Mouse (Mus musculus): Measurements from ENCODE around the gene Ppp1cc.
A peak's percentile ranks its signal among the peaks of the same experiment; 100 is the strongest.
"Not testable (repeated sequence)": the region's sequence is repeated elsewhere in the genome, so short reads cannot be mapped to it uniquely, and the experiment has no call there.

Ppp1cc gene

DNA sequence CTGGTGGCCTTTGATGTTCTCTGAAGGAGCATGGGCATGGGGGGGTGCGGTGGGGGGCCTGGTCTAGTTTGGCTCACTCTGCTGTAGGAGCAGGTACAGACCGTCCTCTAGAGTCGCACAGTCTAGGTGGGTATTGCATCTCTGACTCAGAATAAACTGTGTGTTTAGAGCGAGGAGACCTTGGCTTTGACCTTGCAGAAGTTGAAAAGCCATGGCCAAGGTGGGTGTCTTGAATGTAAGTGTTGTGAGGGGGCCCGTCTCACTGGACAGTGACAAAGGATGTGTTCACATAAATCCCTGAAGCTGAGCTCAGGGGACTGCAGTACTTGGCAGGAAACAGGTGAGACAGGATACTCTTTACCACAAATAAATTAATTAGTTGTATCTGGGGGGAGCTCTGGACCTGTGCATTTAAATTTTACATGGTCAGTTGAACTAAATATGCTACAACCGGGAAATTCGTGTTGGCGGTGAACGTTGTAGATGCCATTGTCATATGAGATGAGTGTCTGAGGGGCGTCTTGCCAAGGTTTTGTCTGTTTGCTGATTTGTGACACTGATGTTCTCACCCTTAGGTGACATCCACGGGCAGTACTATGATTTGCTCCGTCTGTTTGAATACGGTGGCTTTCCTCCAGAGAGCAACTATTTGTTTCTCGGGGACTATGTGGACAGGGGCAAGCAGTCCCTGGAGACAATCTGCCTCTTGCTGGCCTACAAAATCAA lies 10.4 kb downstream of the Ppp1cc start:
- peak; percentile 57 to 63 for DNase-seq

DNA sequence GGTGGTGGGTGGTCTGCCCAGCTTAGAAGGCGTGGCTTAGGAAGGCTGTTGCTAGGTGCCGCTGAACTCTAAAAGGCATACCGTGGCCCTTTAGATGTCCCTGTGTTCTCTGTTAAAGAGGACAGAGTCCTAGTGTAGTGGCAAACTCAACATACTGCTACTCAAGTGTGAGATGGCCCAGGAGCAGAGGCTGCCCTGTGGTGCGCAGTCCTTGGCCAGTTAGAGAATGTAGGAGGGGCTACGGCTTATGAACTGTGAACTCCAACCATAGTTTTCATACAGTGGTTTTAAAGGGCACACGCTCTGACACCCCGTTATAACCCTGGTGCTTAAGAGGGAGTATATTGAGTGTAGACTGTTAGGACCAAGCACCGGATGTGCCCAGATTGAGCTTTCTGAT lies 13.0 kb downstream of the Ppp1cc start:
- DNase-seq = peak in 1 of 2 experiments; percentile 55

DNA sequence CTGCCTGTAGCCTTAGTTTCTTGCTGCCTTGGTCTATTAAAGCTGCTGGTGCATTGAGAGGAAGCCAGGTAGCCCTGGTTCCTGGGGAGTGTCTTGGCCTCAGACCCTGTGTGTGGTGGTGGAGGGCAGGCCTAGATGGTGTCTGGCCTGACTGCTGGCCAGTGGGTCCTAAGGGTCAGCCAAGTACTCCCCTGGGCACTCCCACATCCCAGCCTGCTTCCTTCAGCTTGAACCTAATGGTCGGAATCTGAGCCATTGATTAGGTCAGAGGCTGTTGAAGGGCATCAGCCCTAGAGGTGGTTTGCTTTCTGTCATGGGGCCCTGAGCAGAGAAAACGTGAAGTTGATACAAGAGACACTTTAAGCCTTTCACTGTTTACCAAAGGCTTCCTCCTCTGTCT lies 17.3 kb downstream of the Ppp1cc start:
- no peak for DNase-seq

DNA sequence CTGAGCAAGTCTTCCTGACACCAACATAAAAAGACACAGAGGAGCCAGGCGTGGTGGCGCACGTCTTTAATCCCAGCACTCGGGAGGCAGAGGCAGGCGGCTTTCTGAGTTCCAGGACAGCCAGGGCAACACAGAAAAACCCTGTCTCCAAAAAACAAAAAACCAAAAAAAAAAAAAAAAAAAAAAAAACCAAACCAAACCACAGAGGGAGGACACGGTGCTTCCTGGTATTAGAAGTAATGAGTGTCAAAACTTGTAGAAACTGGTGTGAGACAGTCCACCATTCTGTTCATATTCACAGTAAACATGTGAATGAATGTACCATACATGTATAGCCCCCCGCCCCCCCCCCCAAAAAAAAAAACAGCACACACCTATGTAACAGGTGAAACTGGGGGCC lies 17.9 kb downstream of the Ppp1cc start:
- DNase-seq = no peak

DNA sequence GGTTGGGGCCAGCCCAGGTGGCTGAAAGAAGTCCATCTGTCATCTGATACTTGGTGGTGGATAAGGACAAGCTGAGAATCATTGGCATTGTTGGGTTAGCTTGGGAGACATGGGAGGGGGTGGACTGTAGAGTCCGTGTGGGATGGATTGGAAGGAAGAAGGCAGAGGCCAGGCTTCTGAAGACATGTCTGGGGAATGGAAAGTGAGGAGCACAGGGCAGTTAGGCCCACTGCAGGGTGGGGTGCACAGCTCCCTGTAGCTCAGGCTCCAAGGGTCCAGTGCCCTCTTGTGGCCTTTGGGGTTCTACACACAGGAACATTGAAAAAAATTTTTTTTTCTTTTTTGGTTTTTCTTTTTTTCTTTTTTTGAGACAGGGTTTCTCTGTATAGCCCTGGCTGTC lies 18.3 kb downstream of the Ppp1cc start:
- peak; percentile 67 for DNase-seq

DNA sequence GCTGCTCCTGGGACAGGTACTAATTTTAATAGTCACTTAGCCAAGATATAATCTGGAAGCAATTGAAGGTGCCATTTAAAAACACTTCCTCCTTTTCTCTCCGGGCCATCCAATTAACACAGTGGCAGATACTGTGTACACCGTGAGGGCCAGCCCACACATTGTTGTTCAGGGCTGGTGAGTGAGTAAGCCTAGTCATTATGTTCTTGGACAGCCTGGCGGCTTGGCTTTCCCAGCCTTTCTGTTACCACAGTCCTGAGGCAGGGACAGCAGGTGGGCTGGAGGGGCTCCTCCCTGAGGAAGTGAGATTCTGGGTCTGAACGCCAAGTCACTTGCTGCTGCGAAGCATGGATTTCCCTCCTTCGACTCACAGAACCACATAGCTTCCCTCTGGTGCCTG lies 21.6 kb downstream of the Ppp1cc start:
- DNase-seq = no peak

DNA sequence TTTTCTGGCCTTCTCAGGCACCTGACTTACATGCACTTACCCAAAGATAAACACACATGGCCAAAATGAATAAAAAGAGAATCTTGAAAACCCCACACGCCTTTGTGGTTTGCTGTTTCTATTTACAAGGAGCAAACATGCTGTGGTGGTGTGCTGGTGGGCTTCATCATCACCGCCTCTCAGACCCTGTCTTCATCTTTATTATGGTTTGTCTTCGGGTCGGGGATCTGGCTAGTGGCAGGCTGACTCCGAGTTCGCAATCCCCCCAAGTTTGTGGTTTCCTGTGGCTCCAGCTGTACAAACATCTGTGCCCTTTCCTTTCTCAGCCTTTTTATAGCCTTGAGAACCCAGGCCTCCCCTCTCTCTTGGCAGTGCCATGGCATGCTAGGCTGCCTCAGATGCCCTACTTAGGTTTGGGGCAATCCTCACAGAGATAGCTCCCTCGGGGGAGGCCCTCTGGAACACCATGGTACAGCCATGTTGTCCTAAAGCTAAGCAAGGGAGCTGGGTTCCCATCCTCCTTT lies 26.3 kb downstream of the Ppp1cc start:
- no peak for DNase-seq

DNA sequence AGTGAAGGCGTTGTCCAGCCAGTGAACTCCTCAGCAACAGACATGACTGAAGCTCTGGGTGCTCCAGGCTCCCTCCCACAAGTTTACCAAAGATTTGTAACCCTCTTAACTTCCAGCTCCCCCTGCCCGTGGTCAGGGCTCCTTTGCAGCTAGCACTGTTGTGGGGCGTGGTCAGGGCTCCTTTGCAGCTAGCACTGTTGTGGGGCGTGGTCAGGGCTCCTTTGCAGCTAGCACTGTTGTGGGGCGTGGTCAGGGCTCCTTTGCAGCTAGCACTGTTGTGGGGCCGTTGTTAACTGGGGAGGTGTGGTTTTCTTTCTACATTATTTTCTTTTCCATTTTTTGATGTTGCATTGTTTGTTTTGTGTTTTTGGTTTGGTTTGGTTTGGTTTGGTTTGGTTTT lies 26.8 kb downstream of the Ppp1cc start:
- not testable (repeated sequence) for DNase-seq

DNA sequence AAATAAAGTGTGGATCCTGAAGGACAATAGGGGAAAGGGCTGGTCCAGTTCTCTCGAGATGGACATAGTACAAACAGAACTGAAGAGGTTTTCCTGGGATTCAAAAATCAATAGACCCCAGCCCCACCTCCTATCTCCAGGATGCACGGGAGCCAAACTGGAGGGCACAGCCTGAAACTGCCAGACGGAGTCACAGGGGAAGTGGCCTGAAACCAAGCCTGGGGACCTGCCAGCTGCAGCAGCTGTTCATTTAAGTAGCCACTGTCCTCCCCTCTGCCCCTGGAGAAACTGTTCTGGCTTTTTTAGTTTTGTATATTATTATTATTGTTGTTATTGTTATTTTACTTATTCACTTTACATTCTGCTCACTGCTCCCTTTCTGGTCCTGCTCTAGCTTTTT lies 31.0 kb downstream of the Ppp1cc start:
- no peak for DNase-seq

DNA sequence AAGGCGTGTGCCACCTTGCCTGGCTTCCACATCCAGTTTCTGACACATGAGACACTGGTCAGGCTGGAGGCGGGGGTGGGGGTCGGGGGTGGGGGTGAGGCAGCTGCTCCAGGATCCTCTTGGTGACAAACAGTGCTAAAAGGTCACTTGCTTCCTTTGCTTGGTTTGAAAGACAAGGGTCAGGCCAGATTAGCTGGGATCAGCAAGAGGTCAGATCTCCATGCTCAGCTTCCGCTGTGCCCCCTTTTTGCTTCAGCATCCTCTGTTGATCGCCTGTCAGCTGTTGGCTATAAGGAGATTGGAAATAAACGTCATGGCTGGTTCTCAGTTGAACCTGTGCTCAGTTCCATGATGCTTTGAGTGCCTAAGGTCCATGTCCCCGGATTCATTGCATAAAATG lies 32.4 kb downstream of the Ppp1cc start:
- DNase-seq = no peak

DNA sequence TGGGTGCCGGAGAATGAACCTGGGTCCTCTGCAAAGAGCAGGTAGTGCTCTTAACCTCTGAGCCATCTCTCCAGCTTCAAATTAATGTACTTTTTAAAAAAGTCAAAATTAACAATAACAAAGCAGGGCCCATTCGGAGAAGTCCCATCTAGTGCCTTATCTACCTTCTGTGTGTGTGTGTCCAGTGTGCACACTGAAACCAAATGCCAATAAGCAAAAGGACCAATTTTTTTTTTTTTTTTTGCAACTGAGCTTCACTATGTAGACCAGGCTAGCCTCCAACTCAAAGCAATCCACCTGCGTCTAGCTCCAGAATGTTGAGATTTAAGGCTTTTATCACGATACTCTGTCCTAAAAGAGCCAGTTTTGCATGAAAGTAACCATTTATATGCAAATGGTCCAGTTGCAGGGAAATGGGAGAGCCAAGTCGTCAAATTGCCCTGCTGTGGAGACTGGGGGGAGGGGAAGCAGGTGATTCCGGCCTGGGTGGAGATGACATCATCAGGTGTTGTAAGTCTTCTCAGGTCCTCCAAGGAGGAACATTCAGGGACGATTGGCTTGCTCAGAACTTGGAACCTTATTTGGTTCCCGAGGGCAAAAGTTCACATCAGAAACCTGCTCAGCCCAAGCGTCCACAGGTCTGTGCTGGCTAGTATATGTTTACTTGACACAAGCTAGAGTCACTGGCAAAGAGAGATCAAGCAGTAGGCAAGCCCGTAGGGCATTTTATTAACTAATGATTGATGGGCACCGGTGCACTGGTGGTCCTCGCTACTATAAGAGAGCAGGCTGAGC lies 33.4 kb downstream of the Ppp1cc start:
- DNase-seq = peak; percentile 59 to 83

DNA sequence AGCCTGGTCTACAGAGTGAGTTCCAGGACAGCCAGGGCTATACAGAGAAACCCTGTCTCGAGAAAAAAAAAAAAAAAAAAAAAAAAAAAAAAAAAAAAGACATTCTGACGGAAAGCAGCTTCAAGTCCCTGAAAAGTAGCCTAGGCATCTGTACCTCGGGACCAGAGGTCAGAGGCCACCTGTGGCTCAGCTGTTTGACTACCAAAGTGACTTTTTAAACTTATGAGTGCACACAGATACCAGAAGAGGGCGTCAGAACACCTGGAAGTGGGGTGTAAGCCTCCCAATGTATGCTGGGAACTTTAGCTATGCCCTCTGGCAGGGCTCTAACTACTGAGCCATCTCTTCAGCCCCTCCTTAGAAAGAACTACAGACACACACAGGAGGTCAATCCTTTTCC lies 34.3 kb downstream of the Ppp1cc start:
- no peak for DNase-seq

DNA sequence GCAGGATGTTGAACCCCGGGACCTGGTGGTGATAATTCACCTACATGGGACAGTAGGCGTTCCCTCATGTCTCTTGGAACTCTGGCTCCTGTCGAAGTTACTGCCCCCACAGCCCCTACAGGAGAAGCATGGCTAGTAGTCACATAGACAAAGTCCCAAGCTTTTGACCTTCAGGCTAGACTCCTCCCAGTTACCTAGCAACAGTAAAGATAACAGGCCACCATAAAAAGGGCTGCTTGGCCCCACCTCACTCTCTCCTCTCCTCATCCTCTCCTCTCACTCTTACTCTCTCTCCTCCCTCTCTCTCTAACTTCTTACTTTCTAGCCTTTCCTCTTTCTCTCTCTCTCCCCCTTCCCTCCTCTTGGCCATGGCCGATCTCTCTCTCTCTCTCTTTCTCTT lies 42.8 kb downstream of the Ppp1cc start:
- DNase-seq = no peak

DNA sequence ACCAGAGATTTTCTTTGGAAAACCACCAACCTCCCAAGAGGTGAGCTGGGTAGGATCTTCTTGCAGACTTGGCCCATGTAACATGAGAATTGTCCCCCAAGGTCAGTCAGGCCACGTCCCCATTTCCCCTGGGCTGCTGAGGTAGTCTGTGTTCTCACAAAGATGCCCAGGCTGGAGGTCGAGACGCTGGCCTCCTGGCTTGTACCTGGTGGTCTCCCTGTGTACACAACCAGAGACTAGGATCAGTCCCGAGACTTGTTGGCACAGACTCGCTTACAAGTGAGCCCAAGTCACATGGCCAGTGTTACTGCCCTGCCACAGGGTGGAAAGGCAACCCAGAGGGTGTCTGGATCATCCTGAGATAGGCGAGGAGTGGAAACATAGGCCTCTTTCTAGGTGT lies 43.8 kb downstream of the Ppp1cc start:
- no peak for DNase-seq

DNA sequence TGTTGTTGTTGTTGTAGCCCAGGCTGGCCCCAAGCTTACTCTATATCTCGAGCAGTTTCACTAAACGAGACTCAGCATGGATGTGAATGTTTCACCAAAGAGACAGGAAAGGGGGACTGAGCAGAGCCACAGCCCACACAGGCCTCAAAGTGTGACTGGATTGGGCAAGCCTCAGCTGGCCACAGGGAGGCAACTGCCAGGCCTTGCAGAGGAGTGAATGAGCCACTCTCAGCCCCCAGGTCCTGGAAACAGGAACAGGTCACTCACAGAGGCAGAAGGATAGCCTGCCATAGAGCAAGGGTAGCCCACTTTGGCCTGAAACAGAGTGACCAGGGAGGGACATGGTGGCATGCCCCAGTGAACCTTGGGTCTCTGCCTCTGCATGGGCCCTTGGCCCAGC lies 46.1 kb downstream of the Ppp1cc start:
- no peak for DNase-seq

DNA sequence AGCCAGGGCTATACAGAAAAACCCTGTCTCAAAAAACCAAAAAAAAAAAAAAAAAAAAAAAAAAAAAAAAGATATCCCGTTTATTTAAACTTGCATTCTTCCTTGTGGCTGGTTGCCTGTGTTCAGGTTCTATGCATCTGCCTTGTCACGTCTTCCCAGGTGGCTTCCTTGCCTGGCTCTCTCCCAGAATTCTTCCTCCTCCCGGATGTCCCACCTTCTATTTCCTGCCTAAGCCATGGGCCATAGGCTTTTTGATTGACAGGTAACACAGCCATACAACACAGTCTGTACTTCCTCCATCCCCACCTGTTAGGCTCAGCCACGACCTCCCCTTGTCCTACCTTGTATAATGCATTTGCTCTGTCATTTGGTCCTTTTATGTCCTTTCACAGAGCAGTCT lies 48.4 kb downstream of the Ppp1cc start, which contains the start of gene Hvcn1:
Gene Hvcn1, plus strand, starts transcription at position 330 of the 400 bp plus-strand sequence.
- no peak for DNase-seq

DNA sequence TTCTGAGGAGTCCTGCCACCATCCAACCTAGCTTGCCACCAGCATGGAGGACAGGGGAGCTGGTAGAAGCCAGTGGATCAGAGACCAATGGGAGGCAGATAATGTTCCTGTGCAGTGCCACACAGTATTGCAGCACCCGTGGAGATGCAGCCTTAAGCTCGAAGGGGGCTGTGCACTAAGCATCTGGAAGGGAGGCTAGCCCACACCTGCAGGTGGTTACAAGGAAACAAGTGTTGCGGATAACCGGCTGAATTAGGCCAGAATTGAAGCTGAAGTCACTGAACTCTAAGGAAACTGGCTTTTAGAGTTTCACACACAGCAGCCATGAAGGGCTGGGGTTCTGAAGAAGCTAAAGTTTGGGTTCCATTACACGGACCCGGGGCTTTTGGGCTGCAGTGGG lies 50.8 kb downstream of the Ppp1cc start:
- no peak for DNase-seq

DNA sequence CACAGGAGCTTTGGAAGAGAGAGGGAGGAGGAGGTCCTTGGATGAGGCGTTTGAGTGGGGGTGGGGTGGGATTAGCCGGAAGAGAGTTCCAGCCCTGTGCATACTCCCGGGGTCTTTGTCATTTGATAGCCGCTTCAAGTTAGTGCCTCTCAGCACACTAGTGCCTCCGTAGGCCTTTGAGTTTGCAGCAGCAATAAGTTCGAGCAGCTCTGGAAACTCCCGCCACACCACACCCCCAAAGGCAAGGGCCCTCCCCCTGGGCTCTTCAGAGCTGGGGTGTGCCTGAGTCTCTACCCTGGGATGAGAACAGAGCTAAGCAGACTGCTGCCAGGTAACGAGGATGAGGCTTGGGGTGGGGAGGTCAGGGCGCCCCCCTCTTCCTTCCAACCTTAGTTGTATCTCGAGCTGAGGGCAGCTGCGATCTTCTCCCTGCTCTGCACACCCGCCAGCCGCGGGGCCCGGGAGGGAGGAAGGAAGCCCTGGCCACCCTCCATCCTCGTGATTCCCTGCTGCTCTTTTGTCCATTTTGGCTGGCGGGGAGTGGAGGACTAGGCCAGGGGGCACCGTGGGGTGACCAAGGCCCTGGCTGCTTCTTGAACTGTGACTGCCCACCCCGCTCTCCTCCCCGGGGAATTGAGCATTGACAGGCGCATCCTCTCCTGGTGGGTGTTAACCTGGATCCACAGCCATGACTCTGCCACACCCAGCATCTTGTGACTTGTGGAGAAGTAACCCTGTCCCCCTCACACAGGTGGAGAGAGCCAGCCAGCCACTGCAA lies 51.7 kb downstream of the Ppp1cc start:
- peak; percentile 61 to 75 for DNase-seq

DNA sequence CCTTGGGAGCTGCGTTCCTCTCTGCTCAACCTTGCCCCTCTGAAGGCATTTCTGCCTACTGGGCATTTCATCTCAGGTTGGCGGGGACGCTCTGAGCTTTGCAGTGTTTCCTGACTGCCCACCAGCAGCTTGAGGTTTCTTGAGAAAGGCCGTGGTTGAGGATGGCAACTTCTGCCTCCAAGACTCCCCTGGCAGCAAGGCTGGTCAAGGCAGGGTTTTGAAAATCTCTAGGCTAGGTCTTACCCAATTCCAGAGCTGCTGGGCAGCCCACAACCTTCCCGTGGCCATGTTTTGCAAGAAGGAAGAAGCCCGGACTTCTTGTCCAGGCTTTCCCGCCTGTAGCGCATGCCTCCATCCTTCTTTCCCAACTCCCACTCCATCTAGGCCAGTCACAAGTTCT lies 52.8 kb downstream of the Ppp1cc start:
- no peak for DNase-seq

DNA sequence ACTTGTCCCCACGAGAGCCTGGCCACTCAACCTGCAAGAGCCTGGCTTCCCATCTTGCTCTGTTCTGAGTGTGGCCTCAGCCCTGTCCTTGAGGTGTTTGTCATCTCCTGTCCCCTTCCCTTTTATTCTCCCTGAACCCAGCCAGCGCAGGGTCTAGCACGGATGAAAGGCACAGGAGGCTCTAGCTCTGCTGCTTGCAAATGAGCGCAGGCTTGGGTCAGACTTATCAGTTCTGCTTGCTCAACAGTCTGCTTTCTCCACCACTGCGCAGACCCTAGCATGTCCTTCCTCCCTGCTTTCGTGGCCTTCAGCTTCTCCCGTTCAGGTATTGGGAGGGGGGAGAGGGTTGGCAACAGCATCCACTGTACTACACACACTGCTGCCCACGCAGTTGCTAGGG lies 54.0 kb downstream of the Ppp1cc start:
- DNase-seq = no peak

DNA sequence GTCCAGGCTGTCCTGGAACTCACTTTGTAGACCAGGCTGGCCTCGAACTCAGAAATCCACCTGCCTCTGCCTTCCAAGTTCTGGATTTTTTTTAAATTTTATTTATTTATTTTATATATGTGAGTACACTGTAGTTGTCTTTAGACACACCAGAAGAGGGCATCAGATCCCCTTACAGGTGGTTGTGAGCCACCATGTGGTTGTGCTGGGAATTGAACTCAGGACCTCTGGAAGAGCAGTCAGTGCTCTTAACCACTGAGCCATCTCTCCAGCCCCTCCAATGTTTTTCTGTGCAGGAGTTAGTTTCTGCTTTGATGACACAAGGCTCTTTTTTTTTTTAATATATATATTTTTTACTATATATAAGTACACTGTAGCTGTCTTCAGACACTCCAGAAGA lies 54.7 kb downstream of the Ppp1cc start:
- not testable (repeated sequence) for DNase-seq

DNA sequence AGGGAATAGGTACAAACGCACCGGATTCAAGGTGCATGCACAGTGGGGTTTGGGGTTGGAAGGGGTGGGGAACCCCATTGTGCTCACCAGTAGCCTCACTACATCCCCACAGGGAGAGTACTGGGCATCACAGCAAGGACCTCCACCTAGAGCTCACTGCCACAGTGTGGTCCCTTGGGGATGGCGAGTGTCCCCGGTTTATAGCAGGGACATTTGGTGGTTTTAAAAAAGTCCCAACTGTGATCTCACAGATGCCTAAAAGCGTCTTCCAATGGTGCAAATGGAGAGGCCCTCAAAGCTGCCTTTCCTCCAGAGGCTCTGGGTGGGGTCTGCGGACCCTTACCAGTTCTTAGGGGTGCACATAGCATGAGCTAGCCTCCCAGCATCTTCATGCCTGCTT lies 55.8 kb downstream of the Ppp1cc start:
- DNase-seq = no peak

DNA sequence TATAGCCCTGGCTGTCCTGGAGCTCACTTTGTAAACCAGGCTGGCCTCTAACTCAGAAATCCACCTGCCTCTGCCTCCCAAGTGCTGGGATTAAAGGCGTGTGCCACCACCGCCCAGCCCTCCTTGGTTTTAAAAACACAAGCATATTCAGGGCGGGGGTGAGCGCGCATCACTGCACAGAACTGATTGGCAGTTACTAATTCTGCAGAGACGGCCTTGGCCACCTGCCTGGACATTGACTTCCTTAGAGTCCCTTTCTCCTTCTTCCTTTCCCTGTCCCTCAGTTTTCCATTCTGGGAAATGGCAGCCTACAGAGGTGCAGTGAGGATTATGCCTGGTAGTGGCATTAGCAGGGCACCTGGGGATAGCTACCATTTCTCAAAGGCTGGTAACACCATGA lies 59.6 kb downstream of the Ppp1cc start:
- DNase-seq = no peak

Data from kidney, postnatal 25 days (tissue).